Mouse (Mus musculus) embryonic facial prominence, embryonic 11.5 days (tissue): ENCODE data around the gene Qrfp. TPM values are rescaled to one million over a fixed set of nuclear protein-coding genes. Genes with fewer than 3 reads are reported as not detected.

Experiments
- ATAC-seq: fragments of 200-750 bp; cut with Nextera tagmentation; replicated peaks from 2 replicates; pipeline ENCODE4 v1.8.0; 2017; ENCODE audit warnings: low read depth; ENCODE audit not compliant: insufficient number of reproducible peaks, low FRiP score, low TSS enrichment
- DNase-seq: peaks from one replicate; pipeline ENCODE4 v3.0.0-alpha.2; 2015; ENCODE audit warnings: low spot score
- H3K27ac ChIP-seq: fragments of 300-500 bp; sonication (generic); replicated peaks from 2 replicates; pipeline ENCODE4 v1.5.1; 2014; ENCODE audit warnings: mild to moderate bottlenecking, low read depth, low read length, control low read depth
- H3K27me3 ChIP-seq: fragments of 300-500 bp; sonication (generic); 2 replicates; pipeline ENCODE4 v1.6.1; 2014; ENCODE audit warnings: mild to moderate bottlenecking, low read length, moderate library complexity, mixed read lengths; ENCODE audit not compliant: control insufficient read depth, insufficient read depth
- H3K36me3 ChIP-seq: fragments of 300-500 bp; sonication (generic); replicated peaks from 2 replicates; pipeline ENCODE4 v1.6.1; 2014; ENCODE audit warnings: low read depth, mild to moderate bottlenecking, low read length, moderate library complexity, mixed read lengths; ENCODE audit not compliant: control insufficient read depth, insufficient read depth
- H3K4me1 ChIP-seq: fragments of 300-500 bp; sonication (generic); 2 replicates; pipeline ENCODE4 v1.6.1; 2014; ENCODE audit warnings: low read length, mixed read lengths; ENCODE audit not compliant: control insufficient read depth, insufficient read depth
- H3K4me2 ChIP-seq: fragments of 300-500 bp; sonication (generic); 2 replicates; pipeline ENCODE4 v1.6.1; 2014; ENCODE audit warnings: low read depth, mild to moderate bottlenecking, control low read depth, low read length, moderate library complexity
- H3K4me3 ChIP-seq: fragments of 300-500 bp; sonication (generic); 2 replicates; pipeline ENCODE4 v1.5.1; 2014; ENCODE audit warnings: low read depth, low read length, control low read depth
- H3K9ac ChIP-seq: fragments of 300-500 bp; sonication (generic); replicated peaks from 2 replicates; pipeline ENCODE4 v1.6.1; 2014; ENCODE audit warnings: mild to moderate bottlenecking, control low read depth, low read length
- H3K9me3 ChIP-seq: fragments of 300-500 bp; sonication (generic); replicated peaks from 2 replicates; pipeline ENCODE4 v1.6.1; 2016; ENCODE audit warnings: mild to moderate bottlenecking, low read length, inconsistent platforms, mixed read lengths; ENCODE audit not compliant: control insufficient read depth
- WGBS: fragments of 180-500 bp; shearing (Covaris S2); extraction: QIAGEN DNeasy Blood & Tissue Kit; methylation state at CpG from one replicate; pipeline ENCODE4 v1.1.7; 2014; 5-methylcytosine and 5-hydroxymethylcytosine counted together
- polyA plus RNA-seq: library from polyadenylated mRNA; unstranded; fragments of >200 nt; fragmentation: Nextera tagmentation; extraction: Ambion mirVana; gene quantifications from 2 replicates; pipeline ENCODE4 v1.2.1, GENCODE M21; 2014

The Qrfp gene
- polyA plus RNA-seq, 1 experiment from 2014 or later = 0.14 TPM

DNA sequence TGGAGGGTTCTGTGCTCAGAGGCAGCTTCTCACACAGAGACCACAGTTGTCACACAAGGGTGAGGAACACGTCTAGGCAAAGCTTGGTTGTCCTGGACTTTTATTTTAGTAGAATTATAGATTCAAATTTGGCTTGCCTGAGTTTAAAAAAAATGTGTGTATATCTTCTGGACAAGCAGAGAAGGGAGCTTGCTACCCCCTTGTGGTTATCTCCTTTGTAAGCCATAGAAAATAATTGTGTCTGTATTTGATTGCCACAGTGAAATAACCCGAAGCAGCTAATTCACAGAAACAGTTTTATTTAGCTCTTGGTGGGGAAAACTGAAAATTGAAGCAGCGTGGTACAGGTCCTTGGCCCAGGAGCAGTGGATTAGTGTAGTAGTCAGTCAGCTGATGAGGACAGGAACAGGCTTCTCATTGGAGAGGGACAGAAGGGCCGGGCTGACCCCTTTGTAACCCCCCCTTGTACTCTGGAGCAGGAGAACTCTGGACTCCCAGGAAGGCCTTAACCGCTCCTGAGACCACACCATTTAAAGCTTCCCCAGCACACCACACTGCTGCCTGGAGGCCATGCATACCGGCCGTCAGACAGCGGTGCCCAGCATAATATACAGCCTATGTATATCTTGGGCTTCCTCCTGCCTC lies 27.3 kb downstream of the Qrfp start:
- 71% methylated on average over 8 of the region's 8 CpGs for WGBS
- Histone ChIP-seq H3K9me3 (no peaks in the 10 kb centered on the region), H3K4me3 (no peak overlapping the region), H3K27ac (no peak overlapping the region), H3K27me3 (no peaks in the 10 kb centered on the region), H3K4me2 (no peak overlapping the region), H3K36me3 (peaks cover 29% of the 10 kb centered on the region), H3K4me1 (no peaks in the 10 kb centered on the region), H3K9ac (no peak overlapping the region)
- ATAC-seq = no peak
- no peak for DNase-seq

DNA sequence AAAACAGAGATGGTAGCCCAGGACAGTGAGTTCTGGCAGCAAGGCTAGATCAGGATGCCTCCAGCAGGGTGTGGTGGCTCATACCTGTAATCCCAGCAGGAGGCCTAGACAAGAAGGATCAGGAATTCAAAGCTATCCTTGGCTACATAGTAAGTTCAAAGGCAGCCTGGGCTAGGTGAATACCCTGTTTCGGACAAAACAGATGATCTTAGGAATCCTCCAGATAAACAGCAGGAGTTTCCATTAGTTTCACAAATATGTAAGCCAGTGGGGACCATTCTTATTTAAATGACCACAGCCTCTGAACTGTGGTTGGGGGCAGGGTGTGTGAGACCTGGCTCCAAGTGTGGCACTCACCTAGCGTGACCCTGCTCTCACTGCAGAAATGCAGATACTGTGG lies 31.1 kb downstream of the Qrfp start:
- no peak for DNase-seq
- Histone ChIP-seq H3K27ac (no peak overlapping the region), H3K9ac (no peak overlapping the region), H3K27me3 (no peaks in the 10 kb centered on the region), H3K4me3 (no peak overlapping the region), H3K9me3 (no peaks in the 10 kb centered on the region), H3K36me3 (peaks cover 18% of the 10 kb centered on the region), H3K4me2 (no peak overlapping the region), H3K4me1 (no peaks in the 10 kb centered on the region)
- no peak for ATAC-seq
- 91% methylated on average over 2 of the region's 2 CpGs for WGBS

DNA sequence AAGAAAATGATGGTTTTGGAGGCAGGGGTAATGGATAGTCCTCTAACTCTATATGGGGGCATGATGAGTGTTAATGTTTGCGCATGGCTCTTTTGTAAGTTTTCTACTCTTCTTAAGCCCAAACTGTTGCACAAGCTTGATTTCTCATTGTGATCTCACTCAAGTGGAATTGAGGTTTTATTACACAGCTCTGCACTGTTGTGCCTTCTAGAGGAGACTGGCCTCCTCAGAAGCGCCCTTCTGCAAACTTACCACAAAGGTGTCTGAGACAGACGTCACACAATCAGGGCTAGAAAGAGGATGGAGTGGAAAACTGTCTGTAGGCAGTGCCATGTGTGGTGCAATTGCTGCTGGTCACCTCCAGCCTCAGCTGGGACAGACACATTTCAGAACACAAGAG lies 33.9 kb downstream of the Qrfp start:
- DNase-seq (no peak), ATAC-seq (no peak)
- Histone ChIP-seq H3K4me1 (no peaks in the 10 kb centered on the region), H3K36me3 (peaks cover 13% of the 10 kb centered on the region), H3K27ac (no peak overlapping the region), H3K9me3 (no peaks in the 10 kb centered on the region), H3K9ac (no peak overlapping the region), H3K4me2 (no peak overlapping the region), H3K4me3 (no peak overlapping the region), H3K27me3 (no peaks in the 10 kb centered on the region)
- WGBS = 98% methylated on average over 3 of the region's 3 CpGs

DNA sequence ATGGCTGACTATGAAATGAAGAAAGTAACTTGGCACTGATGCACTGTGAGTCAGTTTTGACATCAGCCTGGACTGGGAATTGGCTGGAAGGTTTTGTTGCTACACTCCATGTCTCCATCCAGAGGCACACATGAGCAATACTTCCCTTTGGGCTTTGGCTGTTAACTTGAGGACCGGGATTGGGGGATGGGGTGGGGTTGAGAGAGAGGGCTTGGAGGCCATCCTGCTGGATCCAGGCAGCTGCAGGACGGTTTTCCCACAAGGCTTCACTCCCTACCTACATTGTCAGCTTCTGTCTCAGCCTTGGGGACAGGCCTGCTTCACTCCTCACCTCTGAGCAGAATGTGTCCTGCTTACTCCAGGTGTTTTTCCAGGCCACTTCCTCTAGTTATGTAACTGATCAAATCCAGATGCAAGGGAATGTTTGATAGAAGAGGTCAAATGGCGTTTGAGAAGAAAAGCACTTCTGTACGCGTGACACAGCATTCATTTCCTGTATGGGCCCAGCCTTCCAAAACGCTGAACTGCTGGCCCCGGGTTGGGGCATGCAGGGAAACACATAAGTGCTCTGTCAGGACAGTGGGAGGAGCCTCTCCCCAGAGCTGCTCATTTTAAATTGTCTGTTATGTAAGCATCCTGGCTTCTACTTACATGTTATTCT lies 39.5 kb downstream of the Qrfp start:
- H3K36me3 ChIP-seq = no peaks in the 10 kb centered on the region
- H3K4me3 ChIP-seq = no peak overlapping the region
- ATAC-seq = no peak; the same call in 1 of the 2 replicates
- DNase-seq = peak; percentile 85
- no peak overlapping the region for H3K9ac ChIP-seq
- 0 out of 2 replicates have a peak overlapping the region, but pooled peaks have one; percentile 29 for H3K27ac ChIP-seq
- H3K9me3 ChIP-seq = no peaks in the 10 kb centered on the region
- H3K27me3 ChIP-seq = no peaks in the 10 kb centered on the region
- peaks cover 9% of the 10 kb centered on the region; the same call in 1 of the 2 replicates for H3K4me1 ChIP-seq
- 13% methylated on average over 7 of the region's 7 CpGs for WGBS
- peak overlapping the region; percentile 21; the same call in 1 of the 2 replicates for H3K4me2 ChIP-seq

DNA sequence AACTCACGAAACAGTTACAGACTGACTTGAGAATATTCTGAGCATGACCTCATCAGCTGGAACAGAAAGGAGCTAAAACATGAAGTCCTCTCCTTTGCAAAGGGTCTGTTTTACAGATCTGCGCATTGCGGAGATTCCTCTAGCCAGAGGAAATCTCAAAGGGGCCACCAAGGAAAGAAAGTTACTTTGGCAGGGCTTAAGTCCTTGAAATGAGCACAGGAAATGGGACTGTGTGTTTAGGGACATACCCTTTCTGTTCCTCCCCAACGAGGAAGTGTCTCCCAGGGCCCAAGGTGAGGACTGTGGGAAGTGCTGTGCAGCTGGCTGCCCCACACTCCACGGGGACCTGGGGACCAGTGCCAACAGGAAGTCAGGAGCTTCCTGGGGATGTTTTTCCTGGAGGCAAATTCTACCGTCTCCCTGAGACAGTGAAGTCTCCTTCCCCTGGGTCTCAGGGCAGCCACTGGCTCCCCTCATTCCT lies 40.7 kb downstream of the Qrfp start:
- Histone ChIP-seq H3K4me1 (peaks cover 9% of the 10 kb centered on the region; the same call in 1 of the 2 replicates), H3K27ac (no peak overlapping the region; the same call in 1 of the 2 replicates), H3K36me3 (no peaks in the 10 kb centered on the region), H3K27me3 (no peaks in the 10 kb centered on the region), H3K9ac (no peak overlapping the region), H3K4me2 (no peak overlapping the region), H3K9me3 (no peaks in the 10 kb centered on the region), H3K4me3 (no peak overlapping the region)
- DNase-seq = no peak
- ATAC-seq = no peak
- WGBS = 24% methylated on average over 6 of the region's 6 CpGs

DNA sequence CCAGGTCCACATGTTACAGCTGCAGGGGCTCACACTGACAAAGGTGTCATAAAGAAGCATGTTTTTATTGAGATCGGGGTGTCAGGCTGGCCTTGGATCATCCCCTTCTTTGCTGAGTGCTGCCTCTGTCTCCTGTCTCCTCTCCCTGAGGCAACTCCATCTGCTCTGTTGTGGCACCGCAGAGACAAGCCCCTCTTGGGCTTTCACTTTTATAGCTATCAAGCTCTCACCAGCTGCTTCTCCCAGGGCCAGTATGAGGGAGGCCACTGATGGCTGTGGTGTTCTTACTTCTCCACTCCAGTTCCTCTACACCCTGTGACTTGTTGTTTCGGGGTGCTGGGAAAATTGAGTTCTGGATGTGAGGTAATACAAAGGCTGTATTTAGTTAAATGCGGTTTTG lies 41.3 kb downstream of the Qrfp start:
- no peak overlapping the region for H3K4me3 ChIP-seq
- no peak overlapping the region for H3K9ac ChIP-seq
- H3K27ac ChIP-seq = peak overlapping the region; percentile 16; the same call in 1 of the 2 replicates
- no peak for DNase-seq
- peaks cover 9% of the 10 kb centered on the region; the same call in 1 of the 2 replicates for H3K4me1 ChIP-seq
- H3K36me3 ChIP-seq = no peaks in the 10 kb centered on the region
- 0 out of 2 replicates have a peak, but pooled peaks have one; percentile 21 for ATAC-seq
- H3K4me2 ChIP-seq = peak overlapping the region; percentile 7; the same call in 1 of the 2 replicates
- H3K9me3 ChIP-seq = no peaks in the 10 kb centered on the region
- no peaks in the 10 kb centered on the region for H3K27me3 ChIP-seq
- 40% methylated on average over 4 of the region's 4 CpGs for WGBS

DNA sequence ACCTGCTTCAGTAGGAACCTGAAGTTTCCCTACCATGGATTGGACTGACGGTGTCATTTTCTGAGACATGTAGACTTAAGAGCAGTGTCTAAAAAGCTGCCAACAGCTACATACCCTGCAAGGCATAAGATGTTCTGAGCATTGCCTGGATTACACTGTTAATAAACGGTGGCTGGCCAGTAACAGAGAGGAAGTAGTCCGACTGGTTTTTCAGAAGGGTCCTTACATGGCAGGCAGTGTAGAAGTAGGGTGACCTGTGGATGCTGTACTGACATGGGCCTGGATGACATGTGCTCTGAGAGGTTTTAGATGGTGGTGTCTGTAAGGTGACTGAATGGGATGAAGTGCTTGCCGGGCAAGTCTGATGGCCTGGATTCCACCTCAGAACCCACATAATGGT lies 42.6 kb downstream of the Qrfp start:
- ATAC-seq (no peak), DNase-seq (no peak)
- Histone ChIP-seq H3K27me3 (no peaks in the 10 kb centered on the region), H3K36me3 (no peaks in the 10 kb centered on the region), H3K9me3 (no peaks in the 10 kb centered on the region), H3K4me1 (peaks cover 9% of the 10 kb centered on the region; the same call in 1 of the 2 replicates), H3K4me2 (no peak overlapping the region), H3K4me3 (no peak overlapping the region), H3K9ac (no peak overlapping the region), H3K27ac (no peak overlapping the region)
- WGBS = 71% methylated on average over 4 of the region's 4 CpGs

DNA sequence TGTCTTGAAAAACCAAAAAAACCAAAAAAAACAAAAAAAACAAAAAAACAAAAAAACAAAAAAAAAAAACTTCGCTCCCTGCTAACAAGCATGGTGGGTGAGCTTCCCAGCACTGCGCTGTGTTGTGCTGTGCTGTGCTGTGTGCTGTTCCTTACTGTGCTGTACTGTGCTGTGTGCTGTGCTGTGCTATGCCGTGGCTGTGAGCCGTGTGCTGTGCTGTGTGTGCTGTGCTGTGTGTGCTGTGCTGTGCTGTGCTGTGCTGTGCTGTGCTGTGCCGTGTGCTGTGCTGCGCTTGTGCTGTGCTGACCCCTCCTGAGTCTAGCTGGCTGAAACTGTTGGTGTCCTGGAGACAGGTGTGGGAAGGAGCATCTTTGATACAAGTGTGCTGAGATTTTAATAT lies 43.3 kb downstream of the Qrfp start:
- ATAC-seq (peak; percentile 74), DNase-seq (no peak)
- Histone ChIP-seq H3K4me2 (no peak overlapping the region), H3K36me3 (no peaks in the 10 kb centered on the region), H3K27ac (no peak overlapping the region), H3K9ac (no peak overlapping the region), H3K27me3 (no peaks in the 10 kb centered on the region), H3K4me3 (no peak overlapping the region), H3K9me3 (no peaks in the 10 kb centered on the region), H3K4me1 (peaks cover 9% of the 10 kb centered on the region; the same call in 1 of the 2 replicates)
- 96% methylated on average over 6 of the region's 6 CpGs for WGBS
